Mouse (Mus musculus): Measurements from ENCODE around the gene Enkd1. TPM values are rescaled to one million over a fixed set of nuclear protein-coding genes. Genes with fewer than 3 reads are reported as not detected.

The Enkd1 gene
- polyA plus RNA-seq, 1 experiment from 2014 or later, result 14.9 TPM

- Histone ChIP-seq H3K4me2 (ENCODE audit: low read depth, low read length) (no peak overlapping the region), H3K9ac (ENCODE audit: low read length) (no peak overlapping the region), H3K36me3 (ENCODE audit: control insufficient read depth, insufficient read depth, low read length) (no peaks in the 10 kb centered on the region), H3K27me3 (ENCODE audit: control insufficient read depth, insufficient read depth, low read length) (no peaks in the 10 kb centered on the region), H3K4me1 (ENCODE audit: control insufficient read depth, insufficient read depth, low read length) (peaks cover 22% of the 10 kb centered on the region), H3K4me3 (replicated peaks; ENCODE audit: low read length) (no peak overlapping the region), H3K27ac (ENCODE audit: low read length) (no peak overlapping the region), H3K9me3 (replicated peaks; ENCODE audit: control insufficient read depth, low read length) (no peaks in the 10 kb centered on the region)
- no peak for ATAC-seq (ENCODE audit: insufficient read depth, low FRiP score)
- 91% methylated on average over 6 of the region's 6 CpGs for WGBS
Observed at GRCm38 (mm10) chr8:105704955-105705354, 3.1 kb downstream of the Enkd1 start.

DNA sequence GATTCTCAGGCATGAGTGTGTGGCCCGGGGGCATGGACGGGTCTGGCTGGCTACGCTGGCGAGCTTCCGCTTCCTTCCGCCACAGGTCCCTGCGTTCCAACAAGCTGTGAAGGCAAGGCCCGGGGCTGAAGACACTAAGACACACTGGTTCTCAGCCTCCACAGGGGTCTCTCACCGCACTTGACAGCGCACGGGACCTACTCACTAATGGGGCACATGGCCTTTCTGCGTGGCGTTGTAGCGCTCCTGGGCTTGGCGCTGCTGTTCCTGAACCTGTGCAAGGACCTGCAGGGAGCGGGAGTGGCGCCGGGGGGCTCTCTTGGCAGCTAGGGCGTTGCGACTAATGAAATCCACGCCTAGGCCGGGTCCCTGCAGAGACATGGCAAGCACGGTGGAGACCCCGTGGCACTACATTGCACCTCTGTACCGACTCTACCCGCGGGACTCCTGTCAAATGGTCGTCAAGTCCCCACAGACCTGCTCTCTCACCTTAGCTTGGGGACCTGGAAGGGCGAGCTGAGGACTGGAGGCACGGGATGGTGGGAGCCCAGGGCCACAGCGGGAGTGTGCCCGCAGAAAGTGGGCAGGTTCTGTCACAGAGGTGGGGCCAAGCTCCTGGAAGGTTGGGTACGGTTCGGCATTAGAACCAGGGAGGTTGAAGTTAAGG lies 3.7 kb downstream of the Enkd1 start:
- Histone ChIP-seq H3K4me2 (ENCODE audit: low read depth, low read length) (no peak overlapping the region), H3K9ac (ENCODE audit: low read length) (no peak overlapping the region), H3K4me1 (ENCODE audit: control insufficient read depth, insufficient read depth, low read length) (peaks cover 23% of the 10 kb centered on the region), H3K36me3 (ENCODE audit: control insufficient read depth, insufficient read depth, low read length) (no peaks in the 10 kb centered on the region), H3K9me3 (replicated peaks; ENCODE audit: control insufficient read depth, low read length) (no peaks in the 10 kb centered on the region), H3K4me3 (replicated peaks; ENCODE audit: low read length) (no peak overlapping the region), H3K27ac (ENCODE audit: low read length) (no peak overlapping the region), H3K27me3 (ENCODE audit: control insufficient read depth, insufficient read depth, low read length) (no peaks in the 10 kb centered on the region)
- whole genome bisulfite sequencing, result 94% methylated on average over 34 of the region's 34 CpGs
- no peak for ATAC-seq (ENCODE audit: insufficient read depth, low FRiP score)

DNA sequence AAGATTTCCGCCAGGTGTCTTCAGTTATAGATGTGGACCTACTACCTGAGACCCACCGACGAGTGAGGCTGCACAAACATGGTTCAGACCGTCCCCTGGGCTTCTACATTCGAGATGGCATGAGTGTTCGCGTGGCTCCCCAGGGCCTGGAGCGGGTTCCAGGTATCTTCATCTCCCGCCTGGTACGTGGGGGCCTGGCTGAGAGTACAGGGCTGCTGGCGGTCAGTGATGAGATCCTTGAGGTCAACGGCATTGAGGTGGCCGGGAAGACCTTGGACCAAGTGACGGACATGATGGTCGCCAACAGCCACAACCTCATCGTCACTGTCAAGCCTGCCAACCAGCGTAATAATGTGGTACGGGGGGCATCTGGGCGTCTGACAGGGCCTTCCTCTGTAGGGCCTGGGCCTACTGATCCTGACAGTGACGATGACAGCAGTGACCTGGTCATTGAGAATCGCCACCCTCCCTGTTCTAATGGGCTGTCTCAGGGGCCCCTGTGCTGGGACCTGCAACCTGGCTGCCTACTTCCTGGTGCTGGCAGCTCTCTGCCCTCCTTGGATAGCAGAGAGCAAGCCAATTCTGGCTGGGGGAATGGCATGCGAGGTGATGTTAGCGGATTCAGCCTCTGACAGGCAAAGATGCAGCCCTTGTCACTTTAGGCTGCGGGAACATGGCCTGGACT lies 5.1 kb downstream of the Enkd1 start:
- peaks cover 20% of the 10 kb centered on the region for H3K4me1 ChIP-seq (ENCODE audit: control insufficient read depth, insufficient read depth, low read length)
- H3K4me2 ChIP-seq (ENCODE audit: low read depth, low read length), result no peak overlapping the region
- H3K27ac ChIP-seq (ENCODE audit: low read length), result no peak overlapping the region
- WGBS, result 90% methylated on average over 24 of the region's 24 CpGs
- H3K36me3 ChIP-seq (ENCODE audit: control insufficient read depth, insufficient read depth, low read length), result 0 out of 2 replicates have a peak, but pooled peaks cover 4% of the 10 kb centered on the region
- no peaks in the 10 kb centered on the region for H3K27me3 ChIP-seq (ENCODE audit: control insufficient read depth, insufficient read depth, low read length)
- no peak for ATAC-seq (ENCODE audit: insufficient read depth, low FRiP score)
- H3K4me3 ChIP-seq (replicated peaks; ENCODE audit: low read length), result no peak overlapping the region
- no peaks in the 10 kb centered on the region for H3K9me3 ChIP-seq (replicated peaks; ENCODE audit: control insufficient read depth, low read length)
- H3K9ac ChIP-seq (ENCODE audit: low read length), result no peak overlapping the region

DNA sequence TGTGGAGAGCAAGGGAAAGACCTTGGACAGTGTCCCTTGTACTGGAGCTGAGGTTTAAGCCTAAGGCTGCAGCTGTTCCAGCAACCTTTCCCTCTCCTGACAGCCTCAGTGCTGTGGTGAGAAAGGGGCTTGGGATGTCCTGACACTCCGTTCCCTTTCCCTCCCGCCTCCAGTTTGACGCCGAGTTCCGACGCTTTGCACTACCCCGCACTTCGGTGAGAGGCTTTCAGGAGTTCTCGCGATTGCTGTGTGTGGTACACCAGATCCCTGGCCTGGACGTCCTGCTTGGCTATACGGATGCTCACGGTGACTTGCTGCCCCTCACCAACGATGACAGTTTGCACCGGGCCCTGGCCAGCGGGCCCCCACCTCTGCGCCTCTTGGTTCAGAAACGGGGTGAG lies 6.0 kb downstream of the Enkd1 start:
- H3K36me3 ChIP-seq (ENCODE audit: control insufficient read depth, insufficient read depth, low read length), result 0 out of 2 replicates have a peak, but pooled peaks cover 6% of the 10 kb centered on the region
- ATAC-seq (ENCODE audit: insufficient read depth, low FRiP score), result no peak
- WGBS, result 40% methylated on average over 18 of the region's 18 CpGs
- H3K4me2 ChIP-seq (ENCODE audit: low read depth, low read length), result peak overlapping the region; percentile 89
- peak overlapping the region; percentile 85 for H3K4me3 ChIP-seq (replicated peaks; ENCODE audit: low read length)
- H3K27ac ChIP-seq (ENCODE audit: low read length), result peak overlapping the region; percentile 55; the same call in 1 of the 2 replicates
- H3K9ac ChIP-seq (ENCODE audit: low read length), result peak overlapping the region; percentile 80
- peaks cover 13% of the 10 kb centered on the region for H3K4me1 ChIP-seq (ENCODE audit: control insufficient read depth, insufficient read depth, low read length)
- no peaks in the 10 kb centered on the region for H3K27me3 ChIP-seq (ENCODE audit: control insufficient read depth, insufficient read depth, low read length)
- H3K9me3 ChIP-seq (replicated peaks; ENCODE audit: control insufficient read depth, low read length), result no peaks in the 10 kb centered on the region

GRCm38 (mm10) chr8:105700966-105701824 lies 6.8 kb downstream of the Enkd1 start, which contains the start of the genes Acd and Pard6a:
TSS of gene Acd (minus strand) at chr8:105701102.
TSS of gene Pard6a (plus strand) at chr8:105701148.
- peaks cover 12% of the 10 kb centered on the region for H3K4me1 ChIP-seq (ENCODE audit: control insufficient read depth, insufficient read depth, low read length)
- H3K27me3 ChIP-seq (ENCODE audit: control insufficient read depth, insufficient read depth, low read length), result no peaks in the 10 kb centered on the region
- peak within 1 kb of the TSS; percentile 97 for H3K27ac ChIP-seq (ENCODE audit: low read length)
- H3K9ac ChIP-seq (ENCODE audit: low read length), result peak within 1 kb of the TSS; percentile 80
- peak within 1 kb of the TSS; percentile 85 for H3K4me3 ChIP-seq (replicated peaks; ENCODE audit: low read length)
- peak within 1 kb of the TSS; percentile 89 for H3K4me2 ChIP-seq (ENCODE audit: low read depth, low read length)
- ATAC-seq (ENCODE audit: insufficient read depth, low FRiP score), result peak; percentile 87
- H3K9me3 ChIP-seq (replicated peaks; ENCODE audit: control insufficient read depth, low read length), result no peaks in the 10 kb centered on the region
- under 1% methylated on average over 60 of the region's 60 CpGs for WGBS
- 0 out of 2 replicates have a peak, but pooled peaks cover 6% of the 10 kb centered on the region for H3K36me3 ChIP-seq (ENCODE audit: control insufficient read depth, insufficient read depth, low read length)

GRCm38 (mm10) chr8:105700566-105700965 lies 7.4 kb downstream of the Enkd1 start:
- H3K4me3 ChIP-seq (replicated peaks; ENCODE audit: low read length), result peak overlapping the region; percentile 85
- under 1% methylated on average over 21 of the region's 21 CpGs for WGBS

GRCm38 (mm10) chr8:105699488-105700215 lies 8.4 kb downstream of the Enkd1 start:
- Histone ChIP-seq H3K4me1 (ENCODE audit: control insufficient read depth, insufficient read depth, low read length) (peaks cover 12% of the 10 kb centered on the region), H3K9ac (ENCODE audit: low read length) (peak overlapping the region; percentile 80), H3K4me2 (ENCODE audit: low read depth, low read length) (peak overlapping the region; percentile 89), H3K36me3 (ENCODE audit: control insufficient read depth, insufficient read depth, low read length) (0 out of 2 replicates have a peak, but pooled peaks cover 6% of the 10 kb centered on the region), H3K27me3 (ENCODE audit: control insufficient read depth, insufficient read depth, low read length) (no peaks in the 10 kb centered on the region; the same call in 1 of the 2 replicates), H3K9me3 (replicated peaks; ENCODE audit: control insufficient read depth, low read length) (no peaks in the 10 kb centered on the region), H3K4me3 (replicated peaks; ENCODE audit: low read length) (peak overlapping the region; percentile 85), H3K27ac (ENCODE audit: low read length) (no peak overlapping the region)
- 87% methylated on average over 11 of the region's 11 CpGs for WGBS
- ATAC-seq (ENCODE audit: insufficient read depth, low FRiP score), result no peak

More at GRCm38 (mm10) chr8:105700566-105700965, 7.4 kb downstream of the Enkd1 start:
- peak overlapping the region; percentile 89 for H3K4me2 ChIP-seq (ENCODE audit: low read depth, low read length)
- H3K36me3 ChIP-seq (ENCODE audit: control insufficient read depth, insufficient read depth, low read length), result 0 out of 2 replicates have a peak, but pooled peaks cover 6% of the 10 kb centered on the region
- peak overlapping the region; percentile 97 for H3K27ac ChIP-seq (ENCODE audit: low read length)
- peak; percentile 44 for ATAC-seq (ENCODE audit: insufficient read depth, low FRiP score)
- H3K9ac ChIP-seq (ENCODE audit: low read length), result peak overlapping the region; percentile 80
- peaks cover 12% of the 10 kb centered on the region for H3K4me1 ChIP-seq (ENCODE audit: control insufficient read depth, insufficient read depth, low read length)
- no peaks in the 10 kb centered on the region for H3K27me3 ChIP-seq (ENCODE audit: control insufficient read depth, insufficient read depth, low read length)
- no peaks in the 10 kb centered on the region for H3K9me3 ChIP-seq (replicated peaks; ENCODE audit: control insufficient read depth, low read length)

DNA sequence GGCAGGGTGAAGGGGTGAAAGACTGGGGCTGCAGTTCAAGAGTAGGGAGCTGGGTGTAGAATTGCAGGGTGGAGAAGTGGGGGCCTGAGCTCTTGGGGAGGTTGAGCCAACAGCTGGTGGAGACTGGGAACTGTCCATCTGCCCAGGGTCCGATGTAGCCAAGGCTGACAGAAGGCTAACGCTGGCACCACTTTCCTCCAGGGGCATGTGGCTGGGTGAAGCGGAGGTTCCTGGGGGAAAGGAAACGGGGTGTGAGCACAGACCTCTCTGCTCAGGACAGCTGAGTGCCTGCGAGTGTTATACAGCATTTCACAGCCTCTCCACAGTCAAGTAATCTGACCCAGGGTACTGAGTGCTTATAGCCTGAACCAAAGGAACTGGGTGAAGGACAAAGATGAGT lies 9.3 kb downstream of the Enkd1 start:
- H3K9me3 ChIP-seq (replicated peaks; ENCODE audit: control insufficient read depth, low read length), result no peaks in the 10 kb centered on the region
- WGBS, result 90% methylated on average over 5 of the region's 5 CpGs

More for the DNA sequence above, 9.3 kb downstream of the Enkd1 start:
- Histone ChIP-seq H3K4me1 (ENCODE audit: control insufficient read depth, insufficient read depth, low read length) (peaks cover 17% of the 10 kb centered on the region), H3K4me2 (ENCODE audit: low read depth, low read length) (no peak overlapping the region), H3K4me3 (replicated peaks; ENCODE audit: low read length) (no peak overlapping the region), H3K27me3 (ENCODE audit: control insufficient read depth, insufficient read depth, low read length) (no peaks in the 10 kb centered on the region; the same call in 1 of the 2 replicates), H3K9ac (ENCODE audit: low read length) (no peak overlapping the region), H3K36me3 (ENCODE audit: control insufficient read depth, insufficient read depth, low read length) (0 out of 2 replicates have a peak, but pooled peaks cover 6% of the 10 kb centered on the region), H3K27ac (ENCODE audit: low read length) (no peak overlapping the region)
- no peak for ATAC-seq (ENCODE audit: insufficient read depth, low FRiP score)
